Mouse (Mus musculus) MEL (cell line): ENCODE results near the gene 4922502D21Rik. TPM values are rescaled to one million over a fixed set of nuclear protein-coding genes. Genes with fewer than 3 reads are reported as not detected.

Experiments
- DNase-seq: peaks from one replicate; pipeline ENCODE4 v3.0.0; 2011; ENCODE audit warnings: low read depth, low spot score
- H3K27ac ChIP-seq: 2 replicates; pipeline ENCODE4 v1.5.1; 2012; ENCODE audit warnings: low read depth, mild to moderate bottlenecking, control low read depth, low read length, moderate library complexity; ENCODE audit not compliant: control insufficient read depth
- H3K27me3 ChIP-seq, 2 experiments: fragments of 150-350 bp in 1 of 2; sonication (generic) in 1 of 2; 2 replicates each; pipeline ENCODE4 v1.6.1; 2012; ENCODE audit warnings: low read length in 2 of 2, mild to moderate bottlenecking in 2 of 2, improper control_type of control experiment in 1 of 2, moderate library complexity in 1 of 2; ENCODE audit not compliant: insufficient read depth in 2 of 2, control insufficient read depth in 1 of 2
- H3K36me3 ChIP-seq, 2 experiments: 2 replicates each; pipeline ENCODE4 v1.6.1; 2012 to 2014; ENCODE audit warnings: low read length in 2 of 2, improper control_type of control experiment in 1 of 2, inconsistent platforms in 1 of 2, mild to moderate bottlenecking in 1 of 2; ENCODE audit not compliant: insufficient read depth in 2 of 2, control insufficient read depth in 1 of 2
- H3K4me1 ChIP-seq, 2 experiments: fragments of 150-350 bp in 1 of 2; sonication (generic) in 1 of 2; 2 replicates each; pipeline ENCODE4 v1.6.1; 2012; ENCODE audit warnings: low read length in 2 of 2, improper control_type of control experiment in 1 of 2, mild to moderate bottlenecking in 1 of 2; ENCODE audit not compliant: insufficient read depth in 2 of 2, control insufficient read depth in 1 of 2
- H3K4me3 ChIP-seq, 2 experiments: fragments of 150-350 bp in 1 of 2; sonication (generic) in 1 of 2; 2 replicates each; pipeline ENCODE4 v1.5.1; 2012; ENCODE audit warnings: low read depth in 2 of 2, low read length in 2 of 2, mild to moderate bottlenecking in 2 of 2, moderate library complexity in 2 of 2, control low read depth in 1 of 2, improper control_type of control experiment in 1 of 2; ENCODE audit not compliant: control insufficient read depth in 1 of 2, insufficient read depth in 1 of 2
- H3K79me2 ChIP-seq: 2 replicates; pipeline ENCODE4 v1.6.1; 2012; ENCODE audit warnings: mild to moderate bottlenecking, low read length, moderate library complexity; ENCODE audit not compliant: control insufficient read depth, poor library complexity, insufficient read depth
- H3K9ac ChIP-seq: 2 replicates; pipeline ENCODE4 v1.6.1; 2012; ENCODE audit warnings: low read depth, mild to moderate bottlenecking, control low read depth, low read length, moderate library complexity; ENCODE audit not compliant: control insufficient read depth, poor library complexity, severe bottlenecking
- H3K9me3 ChIP-seq: fragments of 150-350 bp; sonication (generic); replicated peaks from 2 replicates; pipeline ENCODE4 v1.6.1; 2012; ENCODE audit warnings: mild to moderate bottlenecking, low read length, improper control_type of control experiment, moderate library complexity; ENCODE audit not compliant: insufficient read depth
- CTCF ChIP-seq, 3 experiments: IDR thresholded peaks in 2 of 3; conservative IDR thresholded peaks in 1 of 3; 2 replicates each; pipeline ENCODE4 v1.5.1; 2011 to 2012; ENCODE audit warnings: low read length in 3 of 3, low read depth in 2 of 3, mild to moderate bottlenecking in 2 of 3, improper control_type of control experiment in 1 of 3, inconsistent platforms in 1 of 3, mixed read lengths in 1 of 3, moderate library complexity in 1 of 3; ENCODE audit not compliant: control insufficient read depth in 1 of 3, insufficient read depth in 1 of 3, poor library complexity in 1 of 3, severe bottlenecking in 1 of 3
- EP300 ChIP-seq, 2 experiments: IDR thresholded peaks; 2 replicates each; pipeline ENCODE4 v1.6.1; 2011; ENCODE audit warnings: improper control_type of control experiment in 2 of 2, low read length in 2 of 2, low read depth in 1 of 2, mild to moderate bottlenecking in 1 of 2
- ETS1 ChIP-seq: IDR thresholded peaks from 2 replicates; pipeline ENCODE4 v1.6.1; 2012; ENCODE audit warnings: low read depth, mild to moderate bottlenecking, inconsistent platforms, low read length, improper control_type of control experiment, moderate library complexity
- KAT2A ChIP-seq: conservative IDR thresholded peaks from 2 replicates; pipeline ENCODE4 v1.6.1; 2012; ENCODE audit warnings: low read depth, low read length, improper control_type of control experiment, inconsistent platforms
- MAX ChIP-seq: IDR thresholded peaks from 2 replicates; pipeline ENCODE4 v1.6.1; 2011; ENCODE audit warnings: low read length, improper control_type of control experiment
- NELFE ChIP-seq: IDR thresholded peaks from 2 replicates; pipeline ENCODE4 v1.6.1; 2011; ENCODE audit warnings: low read depth, low read length, improper control_type of control experiment
- POLR2A ChIP-seq, 2 experiments: IDR thresholded peaks; 2 replicates each; pipeline ENCODE4 v1.6.1; 2011 to 2012; ENCODE audit warnings: low read length in 2 of 2, mild to moderate bottlenecking in 2 of 2, control low read depth in 1 of 2, improper control_type of control experiment in 1 of 2, low read depth in 1 of 2, moderate library complexity in 1 of 2; ENCODE audit not compliant: control insufficient read depth in 1 of 2, insufficient read depth in 1 of 2, poor library complexity in 1 of 2
- TAL1 ChIP-seq: IDR thresholded peaks from 2 replicates; pipeline ENCODE4 v1.6.1; 2012; ENCODE audit warnings: mild to moderate bottlenecking, inconsistent platforms, low read length, moderate library complexity, mixed read lengths
- TCF12 ChIP-seq: IDR thresholded peaks from 2 replicates; pipeline ENCODE4 v1.6.1; 2014; ENCODE audit warnings: low read depth, mild to moderate bottlenecking, inconsistent platforms, low read length, improper control_type of control experiment, moderate library complexity
- ZNF384 ChIP-seq: IDR thresholded peaks from 2 replicates; pipeline ENCODE4 v1.6.1; 2012; ENCODE audit warnings: low read depth, mild to moderate bottlenecking, inconsistent platforms, low read length, improper control_type of control experiment
- polyA plus RNA-seq, 2 experiments: library from polyadenylated mRNA; stranded (reverse) in 1 of 2; unstranded in 1 of 2; fragments of >175 nt in 1 of 2; fragments of >200 nt in 1 of 2; gene quantifications; 2 replicates each; pipeline versions ENCODE4 v1.2.1 to v1.2.4; 2012; ENCODE audit warnings: low replicate concordance in 2 of 2, low read depth in 1 of 2; ENCODE audit not compliant: insufficient read length in 2 of 2, insufficient read depth in 1 of 2, missing spikeins in 1 of 2
- total RNA-seq: library from RNA; depleted of rRNA; stranded (reverse); fragments of 300-350 nt; gene quantifications from 2 replicates; pipeline ENCODE4 v1.2.3, GENCODE M21; 2012

The 4922502D21Rik gene
- total and polyA plus RNA-seq, 3 experiments: not detected

DNA sequence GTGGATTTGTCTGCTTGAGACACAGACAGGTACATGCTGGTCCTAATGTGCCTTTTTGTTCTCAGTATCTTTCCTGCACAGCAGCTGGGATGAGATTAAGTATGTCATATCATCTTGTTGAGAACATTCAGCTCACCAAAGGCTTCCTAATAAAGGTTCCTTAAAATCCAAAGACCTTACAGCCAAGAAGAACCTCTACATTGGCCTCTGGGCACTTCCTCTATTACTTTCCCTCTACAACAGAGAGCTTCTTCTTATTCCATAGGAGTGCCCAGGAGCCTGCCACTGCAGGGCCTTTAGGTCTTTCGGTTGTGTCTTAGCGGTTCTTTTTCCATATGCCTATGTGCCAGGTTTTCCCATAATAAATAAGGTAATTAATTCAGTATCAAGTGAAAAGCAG lies 55.1 kb downstream of the 4922502D21Rik start:
- Histone ChIP-seq H3K9me3 (no peaks in the 10 kb centered on the region), H3K27ac (no peak overlapping the region), H3K4me3 (no peak overlapping the region), H3K4me1 (peaks cover 4 to 12% of the 10 kb centered on the region in 2 experiments), H3K27me3 (no peaks in the 10 kb centered on the region; a peak in 1 of 4 replicates), H3K9ac (no peak overlapping the region), H3K79me2 (no peaks in the 10 kb centered on the region), H3K36me3 (peaks cover 0 to 17% of the 10 kb centered on the region in 2 experiments; a peak in 2 of 4 replicates)
- TF ChIP-seq ETS1 (peak; percentile 9; the same call in 1 of the 2 replicates), ZNF384 (no peak), KAT2A (no peak), EP300 (IDR thresholded peaks at IDR 0.05; ENCODE audit: low read depth in 1 of 2, low read length in 2 of 2) (no peak), TCF12 (no peak), TAL1 (no peak)
- DNase-seq: peak; percentile 33

DNA sequence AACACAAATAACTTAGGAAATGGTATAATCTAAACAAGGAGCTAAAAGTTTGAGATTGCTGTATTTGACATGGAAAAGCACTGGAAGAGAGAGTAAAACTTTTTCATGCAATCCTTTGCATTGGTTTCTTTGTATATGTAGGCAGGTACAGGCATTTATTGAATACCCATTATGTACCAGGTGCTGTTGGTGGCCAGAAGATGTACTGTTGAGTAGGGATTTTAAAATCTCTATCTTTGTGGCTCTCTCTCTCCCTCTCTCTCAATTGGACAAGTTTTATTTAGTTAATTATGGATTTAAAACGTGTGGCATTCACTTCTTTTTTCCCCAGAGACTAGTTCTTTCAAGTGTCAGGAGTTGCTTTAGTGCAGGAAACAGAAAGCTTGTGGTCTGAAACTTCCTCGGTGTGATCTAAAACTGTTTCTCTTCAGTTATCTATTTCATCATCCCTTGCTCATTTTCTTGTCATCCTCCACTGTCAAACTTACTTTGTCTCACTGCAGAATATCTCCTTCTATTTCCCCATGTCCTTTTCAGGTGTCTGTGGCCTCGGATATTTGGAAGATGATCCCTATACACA lies 55.9 kb downstream of the 4922502D21Rik start:
- Histone ChIP-seq H3K4me1 (peaks cover 4 to 12% of the 10 kb centered on the region in 2 experiments), H3K79me2 (no peaks in the 10 kb centered on the region), H3K4me3 (no peak overlapping the region; a peak in 1 of 4 replicates), H3K36me3 (peaks cover 0 to 17% of the 10 kb centered on the region in 2 experiments; a peak in 2 of 4 replicates), H3K27me3 (no peaks in the 10 kb centered on the region; a peak in 1 of 4 replicates), H3K27ac (no peak overlapping the region), H3K9me3 (no peaks in the 10 kb centered on the region), H3K9ac (no peak overlapping the region)
- no peak for DNase-seq
- TF ChIP-seq CTCF (IDR thresholded peaks at IDR 0.05 in 2 of 3, conservative IDR thresholded peaks at IDR 0.05 in 1 of 3; ENCODE audit: control insufficient read depth in 1 of 3, insufficient read depth in 1 of 3, low read depth in 2 of 3, low read length in 3 of 3, poor library complexity in 1 of 3, severe bottlenecking in 1 of 3): no peak
- no peak for TF ChIP-seq MAX
- no peak for TF ChIP-seq ETS1
- TF ChIP-seq ZNF384: no peak

DNA sequence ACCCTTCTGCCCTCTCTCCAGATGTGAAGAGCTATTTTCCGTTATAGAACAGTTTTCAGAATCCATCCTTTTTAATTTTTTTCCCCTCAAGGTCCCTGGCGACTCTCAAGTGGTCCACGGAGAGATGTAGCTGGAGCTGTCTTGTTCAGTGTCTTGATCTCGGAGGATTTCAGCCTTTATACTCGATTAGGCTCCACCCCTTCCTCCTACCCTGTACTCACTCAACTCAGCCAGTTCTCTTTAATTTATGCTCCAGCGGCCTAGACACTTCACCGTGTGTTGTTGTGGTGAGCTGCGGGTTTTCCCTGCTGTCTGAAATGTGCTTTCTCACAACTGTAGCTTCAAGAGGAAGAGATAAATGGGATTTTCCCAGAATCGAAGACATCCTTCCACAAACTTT lies 56.4 kb downstream of the 4922502D21Rik start, which contains the start of gene Cd69:
TSS of gene Cd69 (minus strand) at position 217 of the 400 bp plus-strand sequence.
- peaks cover 0 to 15% of the 10 kb centered on the region in 2 experiments; a peak in 2 of 4 replicates for H3K36me3 ChIP-seq
- no peak within 1 kb of the TSS for H3K27ac ChIP-seq
- peaks cover 4 to 12% of the 10 kb centered on the region in 2 experiments for H3K4me1 ChIP-seq
- H3K27me3 ChIP-seq: no peaks in the 10 kb centered on the region; a peak in 1 of 4 replicates
- DNase-seq: no peak
- TF ChIP-seq NELFE (no peak), POLR2A (IDR thresholded peaks at IDR 0.05; ENCODE audit: control insufficient read depth in 1 of 2, insufficient read depth in 1 of 2, low read depth in 1 of 2, low read length in 2 of 2, poor library complexity in 1 of 2) (no peak)
- H3K9ac ChIP-seq: no peak within 1 kb of the TSS
- no peak within 1 kb of the TSS; a peak in 1 of 4 replicates for H3K4me3 ChIP-seq
- no peaks in the 10 kb centered on the region for H3K9me3 ChIP-seq
- H3K79me2 ChIP-seq: no peaks in the 10 kb centered on the region
